Mouse (Mus musculus) gastrocnemius, adult 18-20 months (tissue): ENCODE measurements around the gene Grin2c. TPM values are rescaled to one million over a fixed set of nuclear protein-coding genes. Genes with fewer than 3 reads are reported as not detected.

ENCODE experiments used
- DNase-seq: peaks from one replicate; pipeline ENCODE4 v3.0.0; 2021; ENCODE audit warnings: low spot score
- total RNA-seq, 2 experiments: library from RNA; stranded (reverse); gene quantifications; 2 replicates each; pipeline ENCODE4 v1.2.3; 2021

Grin2c gene
- total RNA-seq, 2 experiments from 2014 or later: 0.05 to 0.14 TPM

DNA sequence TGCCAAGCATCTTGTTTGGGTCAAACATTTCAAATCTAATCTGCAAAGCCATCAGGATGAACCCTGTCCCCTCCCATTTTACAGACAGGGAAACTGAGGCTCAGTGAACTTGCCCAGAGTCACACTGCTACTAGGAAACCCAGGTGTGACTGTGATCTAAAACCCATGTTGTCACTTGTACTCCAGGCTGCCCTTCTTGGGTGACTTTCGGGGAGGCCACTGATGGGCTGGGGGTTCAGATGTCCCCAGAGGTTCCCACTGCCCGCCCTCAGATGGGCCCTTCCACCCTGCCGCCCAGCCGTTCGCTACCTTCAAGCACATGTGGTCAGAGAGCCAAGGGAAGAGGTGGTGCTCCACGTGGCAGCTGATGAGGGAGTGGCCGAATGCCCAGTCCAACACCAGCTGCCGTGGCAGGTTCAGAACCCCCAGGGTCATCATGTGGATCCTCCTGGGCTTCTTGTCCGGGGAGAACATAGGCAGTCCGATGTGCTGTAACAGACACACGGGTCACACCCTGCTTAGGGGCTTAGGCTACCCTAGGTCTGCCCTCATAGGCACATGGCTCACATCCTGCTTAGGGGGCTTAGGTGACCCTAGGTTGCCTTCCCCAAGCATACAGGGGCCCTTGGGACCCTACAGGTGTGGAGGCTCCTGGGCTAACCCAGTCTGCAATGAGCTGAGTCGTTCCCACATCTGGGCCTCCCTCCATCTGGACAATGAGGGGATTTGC is 17.0 kb upstream of the Grin2c start:
- DNase-seq: no peak

DNA sequence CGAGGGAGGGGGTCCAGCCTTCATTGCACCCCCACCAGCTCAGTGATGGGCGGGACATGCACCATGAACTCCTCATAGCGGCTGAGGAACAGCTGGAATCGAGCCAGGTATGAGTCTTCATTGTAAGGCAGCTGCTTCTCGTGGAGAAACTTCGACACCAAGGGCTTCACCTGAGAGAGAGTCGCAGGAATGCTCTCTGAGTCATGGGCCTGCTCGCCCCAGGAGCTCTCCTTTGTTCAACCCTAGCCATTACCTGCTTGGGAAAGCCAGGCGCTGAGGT is 16.4 kb upstream of the Grin2c start:
- DNase-seq: no peak

DNA sequence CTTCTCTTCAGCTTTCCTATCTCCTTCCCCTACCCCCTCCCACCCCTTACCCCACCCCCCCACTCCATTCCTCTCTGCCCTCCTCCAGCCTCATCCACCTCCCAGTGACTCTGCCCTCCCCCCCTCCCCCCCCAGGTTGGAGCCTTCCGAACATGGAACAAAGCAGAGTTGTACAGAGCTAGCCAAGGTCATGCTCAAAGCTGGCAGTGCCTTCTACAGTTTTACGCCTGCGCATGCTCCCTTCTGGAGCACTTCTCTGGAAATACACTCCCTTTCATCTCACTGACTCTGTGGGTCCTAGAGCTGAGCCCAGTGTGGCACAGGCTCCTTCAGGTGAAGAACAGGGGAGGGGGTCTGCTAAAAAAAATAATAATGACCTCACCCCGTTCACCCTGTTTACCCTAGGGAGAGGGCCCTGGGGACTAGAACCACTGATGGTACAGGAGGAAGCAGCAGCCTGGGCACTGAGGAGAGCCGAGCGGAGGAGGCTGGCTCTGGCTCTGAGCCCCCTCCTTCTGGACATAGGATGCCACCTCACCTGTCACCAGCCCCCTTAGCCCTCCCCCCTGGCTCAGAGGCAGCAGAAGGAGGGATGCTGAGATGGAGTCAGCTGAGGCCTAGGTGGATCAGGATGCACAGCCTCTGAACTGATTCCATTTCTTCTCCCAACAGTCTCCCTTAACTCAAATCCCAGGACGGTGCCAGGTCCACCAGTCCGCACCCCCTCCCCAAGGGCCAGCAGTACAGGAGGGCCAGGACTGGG is 15.9 kb upstream of the Grin2c start:
- DNase-seq: no peak

DNA sequence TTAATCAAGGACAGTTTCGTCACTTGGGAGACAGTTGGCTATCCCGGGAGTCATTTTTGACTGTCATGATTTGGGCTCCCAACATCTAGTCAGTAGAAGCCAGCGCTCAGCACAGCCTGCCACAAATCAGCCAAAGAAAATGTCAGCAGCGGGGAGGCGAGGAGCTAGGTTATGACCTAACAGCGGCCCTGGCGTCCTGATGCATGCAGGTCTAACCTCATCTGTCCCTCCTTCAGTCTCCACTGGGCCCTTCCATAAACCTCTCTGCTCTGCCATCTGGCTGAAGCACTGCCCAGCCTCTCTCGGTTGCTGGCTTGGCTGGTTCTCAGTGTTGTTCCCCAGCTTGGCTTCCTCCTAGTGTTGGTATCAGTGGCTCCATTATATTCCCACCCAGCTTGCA is 15.3 kb upstream of the Grin2c start:
- no peak for DNase-seq

DNA sequence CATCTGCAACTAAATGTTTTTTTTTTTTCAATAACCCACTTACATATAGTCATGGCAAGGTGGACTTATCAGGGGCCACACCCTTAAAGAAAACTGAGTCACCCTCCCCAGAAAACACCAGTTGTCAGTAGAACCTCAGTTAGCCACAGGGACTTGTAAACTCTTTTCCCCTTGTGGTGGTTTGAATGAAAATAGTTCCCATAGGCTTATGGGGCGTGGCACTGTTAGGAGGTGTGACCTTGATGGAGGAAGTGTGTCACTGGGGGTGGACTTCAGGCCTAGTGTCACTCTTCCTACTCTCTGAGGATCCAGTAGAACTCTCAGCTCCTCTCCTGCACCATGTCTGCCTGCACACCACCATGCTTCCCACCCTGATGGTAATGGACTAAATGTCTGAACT is 12.7 kb upstream of the Grin2c start:
- DNase-seq: no peak

DNA sequence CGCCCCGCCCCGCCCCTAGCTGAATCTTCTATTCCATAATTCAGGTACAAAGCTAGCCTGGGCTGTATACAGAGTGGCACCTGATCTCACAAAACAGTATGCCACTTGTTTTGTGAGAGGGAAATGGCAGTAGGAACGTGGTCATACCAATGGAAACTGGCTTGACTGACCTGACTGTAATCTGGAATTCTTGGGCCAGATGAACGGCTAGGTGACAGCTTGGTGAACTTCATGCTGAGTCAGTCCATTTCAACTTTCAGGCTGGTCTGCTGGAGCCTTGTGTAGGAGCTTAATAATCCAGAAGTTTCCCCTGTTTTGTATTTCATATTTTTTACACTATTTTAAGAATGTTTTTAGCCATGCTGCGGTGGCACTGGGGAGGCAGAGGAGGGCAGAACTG is 11.1 kb upstream of the Grin2c start:
- DNase-seq: no peak

DNA sequence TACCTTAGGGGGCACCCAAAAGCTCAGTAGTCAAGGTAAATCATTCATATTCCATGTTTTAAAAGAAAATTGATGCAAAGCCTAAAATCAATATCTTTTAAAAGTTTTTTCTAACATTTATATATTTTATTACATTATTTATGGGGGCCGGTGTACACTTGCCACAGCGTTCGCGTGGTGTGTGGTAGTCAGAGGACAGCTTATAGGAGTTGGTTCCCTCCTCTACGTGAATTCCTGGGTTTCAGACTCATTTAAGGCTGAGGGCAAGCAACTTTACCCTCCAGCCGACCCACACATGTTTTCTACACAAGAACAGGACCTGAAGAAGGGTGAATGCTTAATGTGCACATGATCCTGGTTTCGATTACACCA is 10.5 kb upstream of the Grin2c start:
- DNase-seq: no peak

DNA sequence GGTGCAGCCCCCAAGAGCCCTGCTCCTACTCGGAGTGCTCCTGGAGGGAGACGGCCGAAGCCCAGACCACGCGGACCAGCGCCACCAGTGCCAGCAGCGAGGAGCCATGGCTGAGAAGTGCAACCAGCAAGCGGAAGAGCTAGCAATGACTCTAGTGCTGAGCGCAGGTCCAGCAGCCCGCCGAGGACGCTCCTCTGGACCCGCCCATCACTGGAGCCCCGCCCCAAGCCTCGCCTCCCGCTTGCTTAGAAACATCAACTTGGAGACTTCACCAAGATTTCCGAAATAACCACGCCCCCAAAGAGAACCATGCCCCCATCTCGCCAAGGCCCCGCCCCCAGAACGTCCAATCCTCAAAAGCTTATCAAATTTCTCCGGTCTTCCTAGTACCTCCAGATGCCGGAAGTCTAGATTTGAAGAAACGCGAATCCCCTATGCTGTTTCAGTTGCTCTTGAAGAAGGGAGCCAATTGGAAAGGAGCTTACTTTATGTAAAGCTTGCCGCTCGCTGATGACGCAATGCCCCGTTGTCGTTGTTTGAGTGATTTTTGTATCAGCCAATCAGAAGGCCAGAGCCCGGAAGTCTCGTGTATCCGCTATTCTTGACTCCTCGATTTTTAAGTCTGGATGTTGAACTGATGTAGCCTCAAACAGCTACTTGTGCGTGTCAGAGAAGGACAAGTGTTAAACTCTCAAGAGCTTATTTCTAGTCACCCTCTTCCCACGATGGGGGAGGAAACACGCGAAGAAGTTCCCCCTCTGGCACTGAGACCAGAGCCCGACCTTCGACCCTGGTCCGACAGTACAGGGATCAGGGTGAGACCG is 9.9 kb upstream of the Grin2c start, which contains the start of gene Fdxr:
Fdxr (minus strand) TSS at position 271 of the 824 bp plus-strand sequence.
- DNase-seq: peak; percentile 99

DNA sequence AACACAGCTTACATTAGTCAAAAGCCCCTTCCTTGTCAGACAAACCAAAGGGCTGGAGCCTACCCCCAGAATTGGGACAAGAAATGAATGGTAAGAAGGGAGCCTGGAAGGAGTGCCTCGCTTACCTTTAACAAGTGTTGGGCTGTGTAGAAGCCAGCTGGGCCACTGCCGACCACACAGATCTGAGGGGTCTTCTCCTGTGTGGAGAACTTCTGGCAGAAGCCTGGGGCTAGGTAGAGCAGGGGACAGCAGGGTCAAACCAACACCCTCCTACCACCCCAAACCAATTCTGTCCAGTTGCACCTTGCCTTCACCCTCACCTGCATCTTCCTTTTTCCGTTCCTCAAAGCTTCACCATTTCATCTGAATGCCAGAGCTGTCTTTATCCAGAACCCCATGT is 8.9 kb upstream of the Grin2c start:
- DNase-seq: no peak

DNA sequence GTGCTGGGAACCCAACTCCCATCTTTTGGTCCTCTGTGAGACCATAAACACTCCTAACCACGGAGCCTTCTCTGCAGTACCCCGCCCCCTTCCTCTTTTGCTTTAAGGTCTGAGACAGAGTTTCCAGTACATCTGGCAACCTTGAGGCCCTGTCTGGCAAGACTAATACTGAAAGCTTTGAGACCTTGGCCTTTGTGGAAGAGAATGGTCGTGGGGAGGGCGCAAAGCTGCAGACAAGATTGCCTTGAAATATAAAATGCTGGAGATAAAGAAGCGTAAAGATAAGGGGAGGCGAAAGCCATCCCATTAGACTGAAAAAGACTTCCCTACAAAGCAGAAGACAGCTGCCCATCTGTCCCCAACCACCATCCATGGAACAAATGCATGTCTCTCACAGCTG is 8.5 kb upstream of the Grin2c start:
- DNase-seq: no peak

DNA sequence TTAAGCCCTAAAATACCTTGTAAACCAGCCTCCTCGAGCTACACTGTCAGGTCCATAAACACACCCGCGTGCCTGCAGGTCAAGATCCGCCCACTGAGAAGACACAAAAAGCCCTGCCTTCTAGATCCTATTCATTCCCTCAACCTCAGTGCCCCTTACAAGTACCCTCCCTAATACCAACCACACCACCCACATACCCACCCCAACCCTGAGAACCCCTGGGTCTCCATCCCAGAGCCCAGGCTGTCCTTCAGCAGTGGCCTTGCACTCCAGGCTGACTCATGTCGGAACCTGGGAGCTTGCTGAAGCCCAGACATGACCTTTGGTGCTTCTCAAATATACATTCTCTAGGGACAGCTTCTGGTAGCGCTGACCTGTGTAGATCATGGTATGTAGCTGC is 7.7 kb upstream of the Grin2c start:
- DNase-seq: no peak

DNA sequence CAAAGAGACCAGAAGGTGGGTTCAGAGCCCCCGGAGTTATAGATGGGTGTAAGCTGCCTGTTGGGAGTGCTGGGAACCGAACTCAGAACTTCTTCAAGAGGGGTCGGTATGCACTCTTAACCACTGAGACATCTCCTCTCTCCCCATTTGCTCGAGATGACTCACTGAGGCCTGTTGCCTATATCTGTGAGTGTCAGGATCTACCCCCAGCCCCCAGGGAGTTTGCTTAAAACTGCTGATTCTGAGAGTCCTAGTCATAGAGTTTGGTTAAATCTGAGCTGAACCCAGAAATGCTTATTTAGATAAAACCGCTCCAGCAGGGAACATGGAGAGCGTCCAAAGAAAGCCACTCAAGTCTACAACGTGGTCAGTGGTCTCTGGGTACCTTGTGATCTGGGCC is 7.1 kb upstream of the Grin2c start:
- DNase-seq: no peak

DNA sequence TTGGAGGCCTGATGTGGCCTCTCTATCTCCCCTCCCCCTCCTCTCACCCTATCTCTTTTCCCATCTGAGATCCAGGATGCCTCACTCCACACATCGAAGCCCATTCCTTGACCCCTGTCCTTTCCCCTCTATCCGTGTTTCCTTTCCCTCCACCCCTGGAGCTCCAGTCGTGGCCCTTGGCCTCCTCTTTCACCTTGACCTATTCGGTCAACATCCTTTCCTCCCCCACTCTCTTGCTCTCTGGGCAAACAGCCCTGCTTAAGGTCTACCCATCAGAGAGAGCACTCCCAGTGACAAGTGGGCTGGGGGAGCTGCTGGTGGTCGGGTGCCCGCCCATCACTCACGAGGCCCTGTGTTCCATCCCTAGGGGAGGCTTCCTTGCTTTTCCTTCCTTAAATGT is 6.7 kb upstream of the Grin2c start:
- no peak for DNase-seq

DNA sequence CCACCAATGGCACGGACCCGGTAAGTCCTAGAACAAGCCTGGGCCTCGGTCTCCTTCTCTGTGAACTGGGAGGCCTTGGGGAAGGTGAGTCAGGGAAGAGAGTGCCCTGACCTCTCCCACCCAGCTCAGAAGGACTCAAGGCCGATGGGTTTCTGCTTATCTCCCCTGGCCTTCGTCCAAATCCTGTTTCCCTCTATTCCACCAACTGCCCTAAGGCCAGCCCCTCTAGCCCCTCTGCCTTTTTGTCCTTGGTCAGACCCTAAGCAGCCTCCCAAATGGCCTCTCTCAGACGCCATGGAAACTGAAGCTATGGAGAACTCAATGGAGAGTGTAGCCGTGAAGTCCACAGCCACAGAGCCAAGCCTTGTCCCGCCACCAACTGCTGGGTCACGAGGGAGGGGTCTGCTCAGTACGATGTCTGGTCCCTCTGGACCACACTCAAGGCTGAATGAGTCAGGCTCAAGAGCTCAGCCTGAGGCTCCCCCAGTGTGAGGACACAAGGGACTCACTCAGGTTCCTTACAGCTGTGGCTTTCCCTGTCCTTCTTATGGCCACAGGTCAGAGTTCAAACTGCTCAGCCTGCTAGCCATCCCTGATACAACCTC is 6.0 kb upstream of the Grin2c start:
- no peak for DNase-seq

DNA sequence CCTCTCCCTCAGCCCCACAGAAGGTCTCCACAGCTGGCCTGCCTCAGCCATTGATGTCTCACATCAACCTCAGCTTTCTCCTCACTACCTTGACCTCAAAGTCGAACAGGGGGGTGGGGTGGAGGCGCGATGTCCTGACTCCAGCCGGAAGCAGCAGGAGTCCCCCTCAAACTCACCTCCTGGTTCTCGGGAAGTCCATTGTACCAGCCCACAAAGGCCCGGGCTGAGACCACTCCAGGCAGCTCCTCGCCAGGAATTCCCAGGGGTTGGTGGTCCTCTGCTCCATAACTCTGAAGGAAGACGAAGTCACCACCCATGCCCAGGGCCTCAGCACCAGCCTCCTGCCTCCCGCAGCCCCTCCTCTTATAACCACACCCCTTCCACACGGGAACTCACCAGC is 4.4 kb upstream of the Grin2c start:
- DNase-seq: no peak

DNA sequence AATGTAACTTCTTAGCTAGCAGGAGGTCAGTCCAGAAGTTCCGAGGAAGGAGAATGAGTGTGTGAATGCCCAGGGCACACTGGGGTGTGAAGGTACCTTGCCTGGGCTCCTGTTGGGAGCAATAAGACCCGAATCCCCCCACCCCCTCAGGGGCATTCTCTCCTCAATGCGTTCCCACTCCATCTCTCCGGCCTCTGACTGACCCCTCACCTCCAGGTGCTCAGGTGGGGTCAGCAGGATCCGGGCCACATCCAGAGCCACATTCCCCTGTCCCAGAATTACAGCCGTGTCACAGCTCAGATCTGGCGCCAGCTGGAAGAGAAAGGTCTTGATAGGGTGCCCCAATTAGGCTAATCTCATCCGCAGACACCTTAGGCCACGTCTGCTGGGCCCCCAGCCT is 4.0 kb upstream of the Grin2c start:
- no peak for DNase-seq

DNA sequence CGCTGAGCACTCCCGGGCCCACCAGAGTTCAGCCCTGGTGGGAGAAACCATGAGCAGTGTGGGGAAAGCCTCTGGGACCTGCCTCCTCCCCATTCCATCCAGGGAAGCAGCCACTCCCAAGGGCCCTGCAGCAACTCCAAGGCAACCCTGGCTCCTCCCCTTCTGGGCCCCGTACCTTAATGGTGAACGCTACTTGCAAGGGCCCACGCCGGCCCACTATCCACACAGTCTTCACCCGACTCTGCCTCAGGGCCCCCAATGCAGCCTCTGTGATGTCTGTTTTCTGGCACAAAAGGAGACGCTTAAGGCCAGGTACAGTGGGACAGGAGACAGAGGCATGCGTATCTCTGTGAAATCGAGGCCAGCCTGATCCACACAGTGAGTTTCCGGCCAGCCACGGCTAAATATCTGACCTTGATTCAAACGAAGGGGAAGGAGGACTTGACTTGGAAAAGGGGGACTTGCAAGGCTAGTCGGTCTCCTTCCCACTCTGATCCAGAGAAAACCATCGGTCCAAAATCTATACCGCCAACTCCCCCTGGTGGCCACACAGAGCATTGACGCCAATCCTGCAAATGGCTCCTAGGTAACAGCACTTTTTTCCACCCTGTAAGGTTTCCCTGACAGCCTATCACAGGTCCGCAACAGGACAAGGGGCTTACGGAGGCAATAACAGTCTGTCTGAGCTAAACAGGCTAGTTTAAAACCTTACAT is 3.3 kb upstream of the Grin2c start:
- DNase-seq: peak; percentile 82

DNA sequence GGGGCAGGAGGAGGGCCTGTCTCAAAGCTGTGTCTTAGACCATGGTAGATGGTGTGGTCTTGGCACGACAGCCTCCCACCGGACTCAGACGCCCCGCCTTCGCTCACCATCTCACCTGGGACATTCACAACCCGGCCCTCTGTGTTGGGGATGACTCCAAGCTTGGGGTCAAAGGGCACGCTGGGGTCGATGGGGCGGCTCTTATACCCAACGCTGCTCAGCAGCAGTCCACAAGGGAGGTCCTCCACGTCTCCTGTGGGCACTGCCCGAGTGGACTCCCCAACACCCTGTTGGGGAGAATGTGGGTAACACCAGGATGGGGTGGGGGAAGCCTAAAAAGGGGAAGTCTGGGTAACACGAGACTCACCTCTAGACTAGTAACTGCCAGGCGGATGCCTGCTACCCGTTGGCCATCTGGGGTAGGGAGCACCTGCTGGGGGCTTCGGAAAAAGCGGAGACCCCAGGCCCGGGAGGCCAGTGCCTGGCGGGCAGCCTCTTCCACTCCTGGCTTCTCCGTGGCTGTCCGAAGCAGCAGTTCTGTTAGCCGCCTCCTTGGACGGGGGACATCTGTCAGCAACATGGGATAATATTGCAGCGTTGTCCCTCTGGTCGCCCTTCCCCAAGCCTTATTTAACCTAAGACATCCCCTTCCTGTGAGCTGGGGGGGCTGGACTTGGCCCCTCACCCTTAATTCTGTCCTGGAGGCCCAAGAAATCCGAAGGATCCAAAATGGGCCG is 2.5 kb upstream of the Grin2c start:
- no peak for DNase-seq

DNA sequence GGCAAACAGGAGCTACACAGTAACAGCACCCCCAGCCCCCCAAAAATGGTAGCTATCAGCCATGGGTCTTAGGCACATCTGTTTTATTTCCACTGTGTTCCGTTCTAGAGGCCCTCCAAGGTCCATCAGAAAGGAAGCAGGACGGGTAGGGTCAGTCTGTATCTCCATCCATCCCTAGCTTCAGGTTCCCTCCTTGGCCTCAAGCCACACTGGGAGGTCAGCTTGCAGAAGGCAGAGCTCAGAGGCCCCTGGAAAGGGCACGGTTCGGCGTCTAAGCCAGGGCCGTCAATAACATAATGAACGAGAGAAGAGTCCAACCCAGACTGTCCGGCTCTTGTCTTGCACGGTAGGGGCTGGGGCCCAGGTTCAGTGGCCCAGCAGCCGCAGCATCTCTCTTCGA is 915 bp upstream of the Grin2c start:
- DNase-seq: no peak

DNA sequence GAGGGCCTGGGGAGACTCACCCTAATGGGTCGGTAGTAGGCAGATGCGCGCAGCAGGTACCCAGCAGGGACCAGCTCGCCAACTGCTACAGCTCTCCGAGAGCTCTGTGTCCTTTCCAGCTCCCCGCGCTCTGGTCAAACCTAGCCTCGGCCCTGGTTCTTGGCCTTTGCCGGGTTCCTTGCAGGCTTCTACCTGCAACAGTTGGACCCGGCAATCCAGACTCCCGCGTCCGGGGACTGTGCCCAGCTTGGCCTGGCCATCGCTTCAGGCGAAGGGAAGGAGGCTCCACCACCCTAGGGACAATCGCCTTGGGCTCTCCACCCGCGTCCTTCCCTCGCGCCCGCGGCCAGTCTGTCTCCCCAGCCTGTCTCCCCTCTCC is 654 bp downstream of the Grin2c start:
- no peak for DNase-seq
